Mouse (Mus musculus) 416B (cell line): ENCODE results near the gene Nln.

Experiments used
- DNase-seq: peaks from one replicate; pipeline ENCODE4 v3.0.0; 2011; ENCODE audit warnings: low read depth

Nln gene

DNA sequence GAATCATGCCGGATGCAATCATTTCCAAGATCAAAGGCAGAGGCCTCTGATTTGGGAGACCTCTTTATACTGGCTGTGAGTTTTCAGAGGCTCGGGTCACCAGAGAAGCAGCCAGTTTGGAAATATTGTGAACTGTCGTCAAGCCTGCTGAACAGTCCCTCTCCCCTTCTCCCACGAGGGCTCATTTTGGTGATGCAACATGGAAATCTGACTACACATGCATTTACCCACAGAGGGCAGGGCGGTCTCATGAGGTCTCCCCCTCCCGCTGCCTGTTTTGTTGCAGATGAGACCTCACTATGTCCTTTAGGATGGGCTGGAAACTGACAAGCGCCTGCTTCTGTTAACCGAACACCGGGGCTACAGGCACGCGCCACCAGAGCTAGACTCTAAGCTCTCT is 95.4 kb downstream of the Nln start:
- DNase-seq, result peak; percentile 66

DNA sequence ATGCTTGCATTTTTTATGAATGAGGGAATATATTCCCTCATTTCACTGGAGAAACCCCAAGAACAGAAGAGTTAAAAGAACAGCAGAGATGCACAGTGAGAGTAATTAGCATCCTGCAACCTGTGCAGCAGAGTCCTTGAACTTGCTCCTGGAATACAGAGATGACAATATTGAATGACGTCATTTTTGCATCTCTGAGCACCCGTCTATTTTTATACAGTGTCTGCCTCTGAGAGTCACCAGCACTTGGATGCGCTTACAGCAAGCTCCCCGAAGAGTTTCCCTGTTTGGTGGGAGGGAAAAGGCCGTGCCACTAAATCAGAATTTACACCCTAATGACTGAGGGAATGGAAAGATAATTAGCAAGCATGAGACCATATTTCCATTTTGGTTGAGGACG is 96.0 kb downstream of the Nln start:
- DNase-seq, result no peak

GRCm38 (mm10) chr13:104012214-104012833 is 97.1 kb downstream of the Nln start:
- DNase-seq, result peak; percentile 99

DNA sequence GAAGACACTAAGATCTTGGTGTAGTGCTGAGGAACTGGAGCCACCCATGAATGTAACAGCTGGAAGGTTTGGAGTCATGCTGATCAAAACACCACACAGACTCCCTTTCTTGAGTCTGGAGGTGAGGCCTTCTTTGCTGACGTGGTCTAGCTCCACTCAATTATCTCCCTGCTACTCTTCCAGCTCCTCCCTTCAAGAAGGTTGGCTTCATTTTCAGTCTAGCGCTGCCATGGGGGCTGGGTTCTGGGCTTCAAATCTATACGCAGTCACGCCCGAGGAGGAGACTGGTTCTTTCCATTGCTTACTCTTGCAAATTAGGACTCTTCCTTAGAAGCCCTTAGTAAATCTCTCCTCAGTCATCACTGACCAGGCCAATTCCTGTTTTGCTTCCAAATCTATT is 98.1 kb downstream of the Nln start:
- no peak for DNase-seq

- peak; percentile 77 for DNase-seq
These were observed 104.1 kb downstream of the Nln start for GRCm38 (mm10) chr13:104005231-104005845.

GRCm38 (mm10) chr13:103994085-103994455 is 115.3 kb downstream of the Nln start:
- no peak for DNase-seq

DNA sequence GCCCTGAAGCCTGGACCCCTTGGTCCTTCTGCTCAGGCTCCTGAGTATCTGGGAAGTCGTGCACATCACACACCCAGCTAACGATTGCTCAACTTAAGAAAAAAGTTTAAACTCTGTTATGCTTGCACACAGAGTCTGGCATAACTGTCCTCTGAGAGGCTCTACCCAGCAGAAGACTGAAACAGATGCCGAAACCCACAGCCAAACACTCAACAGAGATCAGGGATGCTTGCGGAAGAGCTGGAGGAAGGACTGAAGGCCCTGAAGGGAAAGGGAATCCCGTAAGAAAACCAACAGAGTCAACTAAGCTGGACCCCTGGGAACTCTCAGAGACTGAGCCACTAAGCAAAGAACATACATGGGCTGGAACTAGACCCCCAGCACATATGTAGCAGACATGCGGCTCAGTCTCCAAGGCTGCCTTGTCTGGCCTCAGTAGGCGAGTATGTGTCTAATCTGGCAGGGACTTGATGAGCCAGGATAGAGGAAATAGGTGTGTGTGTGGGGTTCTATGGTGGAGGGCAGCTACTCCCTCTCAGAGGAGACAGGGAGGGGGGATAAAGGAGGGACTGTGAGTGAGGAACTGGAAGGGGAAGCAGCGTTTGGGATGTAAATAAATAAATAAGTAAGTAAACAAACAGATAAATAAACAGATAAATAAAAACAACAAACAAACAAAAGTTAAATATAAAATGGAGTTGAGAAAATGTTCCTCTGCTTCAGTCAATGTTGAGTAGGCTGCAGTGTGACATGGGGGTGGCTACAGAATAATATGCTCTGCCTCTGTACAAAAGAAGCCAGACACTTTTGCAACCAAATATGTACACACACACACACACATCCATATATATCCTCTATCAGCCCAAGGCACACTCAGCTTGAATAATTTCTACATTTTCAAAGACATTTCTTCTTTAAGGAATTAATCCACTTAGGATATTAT is 116.0 kb downstream of the Nln start:
- no peak for DNase-seq

- DNase-seq, result no peak
These were observed 122.8 kb downstream of the Nln start for GRCm38 (mm10) chr13:103986660-103987059.

DNA sequence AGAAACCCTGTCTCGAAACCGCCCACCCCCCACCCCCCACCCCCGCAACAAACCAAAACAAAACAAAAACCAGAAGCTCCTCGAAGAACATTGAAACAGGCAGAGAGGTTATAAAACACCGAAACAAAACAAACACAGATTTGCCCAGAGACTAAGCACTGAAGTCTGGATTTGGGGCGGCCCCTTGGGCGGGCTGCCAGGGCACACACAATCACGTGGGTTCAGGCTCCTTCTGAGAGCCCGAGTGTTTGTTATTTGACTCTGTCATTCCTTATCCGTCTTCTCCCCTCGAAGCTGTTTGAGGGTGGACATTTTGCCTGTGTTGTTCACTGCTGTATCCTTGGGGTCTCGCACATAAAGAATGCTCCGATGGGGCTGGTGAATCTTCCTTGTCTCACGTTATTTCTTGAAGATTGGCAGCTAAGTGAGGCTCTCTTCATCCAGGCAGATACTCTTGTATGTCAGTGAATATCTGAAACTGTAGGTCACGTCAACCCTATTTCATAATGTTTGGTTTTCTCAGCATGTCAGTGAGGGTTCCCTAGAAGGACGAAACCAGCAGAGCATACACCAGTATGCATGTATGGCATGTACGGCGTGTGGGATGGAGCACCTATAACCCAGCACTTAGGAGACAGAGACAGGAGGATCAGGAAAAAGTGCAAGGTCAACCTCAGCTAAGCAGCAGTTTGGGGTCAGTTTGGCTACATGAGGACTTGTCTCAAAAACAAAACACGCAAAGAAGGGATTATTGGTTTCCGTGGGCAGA is 123.7 kb downstream of the Nln start:
- DNase-seq, result no peak

- no peak for DNase-seq
These were observed 127.0 kb downstream of the Nln start for GRCm38 (mm10) chr13:103982376-103982775.

- DNase-seq, result no peak
These were observed 129.0 kb downstream of the Nln start for GRCm38 (mm10) chr13:103980414-103980813.

- peak; percentile 71 for DNase-seq
These were observed 131.0 kb downstream of the Nln start for GRCm38 (mm10) chr13:103978286-103978866.

GRCm38 (mm10) chr13:103977844-103978243 is 131.6 kb downstream of the Nln start:
- DNase-seq, result peak; percentile 57

GRCm38 (mm10) chr13:103976181-103976724 is 133.2 kb downstream of the Nln start:
- peak; percentile 90 for DNase-seq

- DNase-seq, result no peak
These were observed 134.3 kb downstream of the Nln start for GRCm38 (mm10) chr13:103975101-103975500.

GRCm38 (mm10) chr13:103973977-103974376 is 135.4 kb downstream of the Nln start:
- peak; percentile 82 for DNase-seq
